Mouse (Mus musculus): ENCODE measurements around the gene Gm14744. TPM values are rescaled to one million over a fixed set of nuclear protein-coding genes. Genes with fewer than 3 reads are reported as not detected.

The Gm14744 gene
- polyA plus RNA-seq (2012): not detected in 2 replicates

DNA sequence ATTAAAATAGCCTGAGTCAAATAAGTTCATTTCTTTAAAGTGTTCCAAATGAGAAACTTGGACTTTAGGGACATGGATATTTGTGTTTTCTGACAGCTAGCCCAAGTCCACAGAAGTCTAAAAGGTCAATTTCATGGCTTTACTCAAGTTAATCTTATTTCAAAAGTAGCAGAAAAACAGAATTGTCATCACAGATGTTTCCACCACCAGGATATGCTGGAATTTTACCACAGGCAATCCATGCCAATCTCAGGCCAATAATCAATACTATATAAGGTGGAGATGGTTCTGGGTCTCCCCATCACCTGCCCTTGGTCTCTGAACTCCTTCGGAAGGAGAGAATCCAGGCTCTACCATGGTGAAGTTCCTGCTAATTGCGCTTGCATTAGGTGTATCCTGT lies at the start of gene Gm14744:
Gm14744 (plus strand) TSS at position 301 of the 400 bp plus-strand sequence.

DNA sequence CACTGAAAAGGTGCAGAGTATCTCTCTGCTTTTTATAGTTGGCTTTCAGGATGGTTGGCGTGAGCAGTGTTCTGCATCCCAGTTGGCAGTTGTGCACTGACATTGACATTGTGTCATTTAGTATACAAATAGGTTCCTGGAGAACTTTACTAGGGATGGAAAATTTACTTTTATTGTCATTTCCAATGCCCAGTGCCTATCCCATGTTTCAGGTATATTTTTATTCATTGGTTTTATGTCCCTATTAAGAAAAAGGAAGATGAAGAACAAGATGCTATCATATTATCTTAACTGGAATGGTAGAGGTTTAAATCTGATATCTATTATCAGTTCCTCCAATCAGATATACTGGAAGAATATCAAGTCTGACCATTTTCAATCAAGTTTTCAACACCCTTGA lies 11.0 kb upstream of the Gm14744 start, which contains the start of gene Pbsn:
Pbsn (minus strand) TSS at position 101 of the 400 bp plus-strand sequence.

Other genes with a start within 250 kb of the Gm14744 start
- 17.3 and 20.5 TPM in 2 replicates for gene Prkx, start 68.5 kb upstream of the Gm14744 start, polyA plus RNA-seq (2012)
- gene Pbsn, start 11.1 kb upstream of the Gm14744 start, polyA plus RNA-seq (2012): not detected in 2 replicates
- not detected in 2 replicates for gene 5430402E10Rik, start 60.3 kb downstream of the Gm14744 start, polyA plus RNA-seq (2012)
- not detected in 2 replicates for gene Obp1a, start 226.6 kb downstream of the Gm14744 start, polyA plus RNA-seq (2012)

Data from megakaryocyte-erythroid progenitor cell, adult 5 weeks (primary cell).